Mouse (Mus musculus) lung, embryonic 16.5 days (tissue): Measurements from ENCODE around the gene Gjc1. TPM values are rescaled to one million over a fixed set of nuclear protein-coding genes. Genes with fewer than 3 reads are reported as not detected.

ENCODE experiments used
- ATAC-seq: fragments of 200-750 bp; cut with Nextera tagmentation; 2 replicates; pipeline ENCODE4 v1.8.0; 2017; ENCODE audit warnings: low read depth, mild to moderate bottlenecking, moderate library complexity
- H3K27ac ChIP-seq: fragments of 300-500 bp; sonication (generic); 2 replicates; pipeline ENCODE4 v1.5.1; 2014; ENCODE audit warnings: mild to moderate bottlenecking, control low read depth, low read length
- H3K27me3 ChIP-seq: fragments of 300-500 bp; sonication (generic); 2 replicates; pipeline ENCODE4 v1.6.1; 2014; ENCODE audit warnings: low read depth, low read length, mixed read lengths; ENCODE audit not compliant: control insufficient read depth, insufficient read depth
- H3K36me3 ChIP-seq: fragments of 300-500 bp; sonication (generic); 2 replicates; pipeline ENCODE4 v1.6.1; 2014; ENCODE audit warnings: low read length; ENCODE audit not compliant: control insufficient read depth, insufficient read depth
- H3K4me1 ChIP-seq: fragments of 300-500 bp; sonication (generic); replicated peaks from 2 replicates; pipeline ENCODE4 v1.6.1; 2014; ENCODE audit warnings: low read length, mixed read lengths; ENCODE audit not compliant: control insufficient read depth, insufficient read depth
- H3K4me2 ChIP-seq: fragments of 300-500 bp; sonication (generic); 2 replicates; pipeline ENCODE4 v1.6.1; 2014; ENCODE audit warnings: low read depth, low read length, control low read depth
- H3K4me3 ChIP-seq: fragments of 300-500 bp; sonication (generic); 2 replicates; pipeline ENCODE4 v1.5.1; 2014; ENCODE audit warnings: mild to moderate bottlenecking, low read length, control low read depth
- H3K9ac ChIP-seq: fragments of 300-500 bp; sonication (generic); 2 replicates; pipeline ENCODE4 v1.6.1; 2014; ENCODE audit warnings: low read length, control low read depth
- H3K9me3 ChIP-seq: fragments of 300-500 bp; sonication (generic); 2 replicates; pipeline ENCODE4 v1.6.1; 2016; ENCODE audit warnings: low read length; ENCODE audit not compliant: control insufficient read depth
- WGBS: fragments of 180-500 bp; shearing (Covaris S2); extraction: QIAGEN DNeasy Blood & Tissue Kit; methylation state at CpG from one replicate; pipeline ENCODE4 v1.1.7; 2014; 5-methylcytosine and 5-hydroxymethylcytosine counted together
- polyA plus RNA-seq: library from polyadenylated mRNA; unstranded; fragments of >200 nt; fragmentation: Nextera tagmentation; extraction: Ambion mirVana; gene quantifications from 2 replicates; pipeline ENCODE4 v1.2.1, GENCODE M21; 2015

The Gjc1 gene
- polyA plus RNA-seq, 1 experiment from 2014 or later: 65.7 TPM

GRCm38 (mm10) chr11:102838126-102838525 lies 18.6 kb upstream of the Gjc1 start:
- H3K9me3 ChIP-seq: no peaks in the 10 kb centered on the region
- no peak overlapping the region for H3K4me3 ChIP-seq
- 67% methylated on average over 2 of the region's 2 CpGs for WGBS
- peaks cover 2% of the 10 kb centered on the region; the same call in 1 of the 2 replicates for H3K4me1 ChIP-seq
- H3K36me3 ChIP-seq: peaks cover 38% of the 10 kb centered on the region
- no peaks in the 10 kb centered on the region for H3K27me3 ChIP-seq
- no peak overlapping the region for H3K4me2 ChIP-seq
- peak; percentile 44; the same call in 1 of the 2 replicates for ATAC-seq
- no peak overlapping the region for H3K9ac ChIP-seq
- H3K27ac ChIP-seq: peak overlapping the region; percentile 32; the same call in 1 of the 2 replicates

GRCm38 (mm10) chr11:102837385-102837784 lies 17.9 kb upstream of the Gjc1 start:
- Histone ChIP-seq H3K36me3 (peaks cover 31% of the 10 kb centered on the region), H3K4me2 (no peak overlapping the region), H3K27ac (peak overlapping the region; percentile 32; the same call in 1 of the 2 replicates), H3K4me1 (peaks cover 8% of the 10 kb centered on the region; the same call in 1 of the 2 replicates), H3K9ac (0 out of 2 replicates have a peak overlapping the region, but pooled peaks have one; percentile 9), H3K9me3 (no peaks in the 10 kb centered on the region), H3K27me3 (no peaks in the 10 kb centered on the region), H3K4me3 (no peak overlapping the region)
- ATAC-seq: no peak
- WGBS: 80% methylated on average over 1 of the region's 1 CpGs

- Histone ChIP-seq H3K4me1 (peaks cover 11% of the 10 kb centered on the region; the same call in 1 of the 2 replicates), H3K4me2 (no peak overlapping the region), H3K9me3 (no peaks in the 10 kb centered on the region), H3K27ac (no peak overlapping the region; the same call in 1 of the 2 replicates), H3K36me3 (peaks cover 25% of the 10 kb centered on the region), H3K4me3 (no peak overlapping the region; the same call in 1 of the 2 replicates), H3K27me3 (no peaks in the 10 kb centered on the region), H3K9ac (no peak overlapping the region)
- 75% methylated on average over 9 of the region's 9 CpGs for WGBS
- no peak for ATAC-seq
These were observed 16.6 kb upstream of the Gjc1 start for GRCm38 (mm10) chr11:102836146-102836545.

GRCm38 (mm10) chr11:102835549-102835948 lies 16.0 kb upstream of the Gjc1 start, which contains the start of gene Higd1b:
Gene Higd1b, plus strand, starts transcription at chr11:102835849.
- peaks cover 21% of the 10 kb centered on the region for H3K36me3 ChIP-seq
- H3K4me3 ChIP-seq: peak within 1 kb of the TSS; percentile 2; the same call in 1 of the 2 replicates
- H3K4me2 ChIP-seq: no peak within 1 kb of the TSS
- H3K9me3 ChIP-seq: no peaks in the 10 kb centered on the region
- ATAC-seq: no peak
- WGBS: 70% methylated on average over 4 of the region's 4 CpGs
- H3K9ac ChIP-seq: no peak within 1 kb of the TSS
- H3K4me1 ChIP-seq: peaks cover 11% of the 10 kb centered on the region; the same call in 1 of the 2 replicates
- peak within 1 kb of the TSS; percentile 40 for H3K27ac ChIP-seq
- no peaks in the 10 kb centered on the region for H3K27me3 ChIP-seq

GRCm38 (mm10) chr11:102834219-102834618 lies 14.7 kb upstream of the Gjc1 start:
- WGBS: 75% methylated on average over 10 of the region's 10 CpGs
- H3K9me3 ChIP-seq: no peaks in the 10 kb centered on the region
- peaks cover 11% of the 10 kb centered on the region; the same call in 1 of the 2 replicates for H3K4me1 ChIP-seq
- H3K4me2 ChIP-seq: no peak overlapping the region
- H3K27me3 ChIP-seq: no peaks in the 10 kb centered on the region
- no peak overlapping the region for H3K4me3 ChIP-seq
- peak; percentile 61 for ATAC-seq
- H3K36me3 ChIP-seq: peaks cover 13% of the 10 kb centered on the region
- peak overlapping the region; percentile 44 for H3K27ac ChIP-seq
- no peak overlapping the region for H3K9ac ChIP-seq

GRCm38 (mm10) chr11:102832700-102833297 lies 13.3 kb upstream of the Gjc1 start:
- Histone ChIP-seq H3K4me2 (peak overlapping the region; percentile 15; the same call in 1 of the 2 replicates), H3K27me3 (no peaks in the 10 kb centered on the region), H3K36me3 (peaks cover 7% of the 10 kb centered on the region), H3K9me3 (no peaks in the 10 kb centered on the region), H3K9ac (no peak overlapping the region), H3K4me1 (peaks cover 11% of the 10 kb centered on the region; the same call in 1 of the 2 replicates), H3K4me3 (no peak overlapping the region), H3K27ac (peak overlapping the region; percentile 57)
- 42% methylated on average over 18 of the region's 18 CpGs for WGBS
- ATAC-seq: peak; percentile 61

GRCm38 (mm10) chr11:102830276-102830675 lies 10.8 kb upstream of the Gjc1 start:
- Histone ChIP-seq H3K36me3 (no peaks in the 10 kb centered on the region), H3K9ac (no peak overlapping the region), H3K27me3 (no peaks in the 10 kb centered on the region), H3K27ac (no peak overlapping the region), H3K4me2 (no peak overlapping the region), H3K4me3 (no peak overlapping the region), H3K9me3 (no peaks in the 10 kb centered on the region), H3K4me1 (peaks cover 11% of the 10 kb centered on the region; the same call in 1 of the 2 replicates)
- no peak for ATAC-seq
- WGBS: 59% methylated on average over 4 of the region's 4 CpGs

GRCm38 (mm10) chr11:102827097-102827496 lies 7.6 kb upstream of the Gjc1 start:
- Histone ChIP-seq H3K27me3 (no peaks in the 10 kb centered on the region), H3K9me3 (no peaks in the 10 kb centered on the region), H3K4me3 (no peak overlapping the region), H3K27ac (no peak overlapping the region), H3K4me1 (peaks cover under 1% of the 10 kb centered on the region; the same call in 1 of the 2 replicates), H3K36me3 (no peaks in the 10 kb centered on the region), H3K4me2 (no peak overlapping the region), H3K9ac (no peak overlapping the region)
- WGBS: 53% methylated on average over 4 of the region's 4 CpGs
- no peak for ATAC-seq

GRCm38 (mm10) chr11:102826476-102826875 lies 7.0 kb upstream of the Gjc1 start:
- Histone ChIP-seq H3K9me3 (no peaks in the 10 kb centered on the region), H3K36me3 (no peaks in the 10 kb centered on the region), H3K4me2 (no peak overlapping the region), H3K9ac (no peak overlapping the region), H3K4me1 (no peaks in the 10 kb centered on the region), H3K4me3 (no peak overlapping the region), H3K27me3 (no peaks in the 10 kb centered on the region), H3K27ac (no peak overlapping the region)
- 73% methylated on average over 2 of the region's 2 CpGs for WGBS
- ATAC-seq: no peak
